Mouse (Mus musculus) spleen, adult 2 months (tissue): ENCODE measurements around the gene Zcchc24. TPM values are rescaled to one million over a fixed set of nuclear protein-coding genes. Genes with fewer than 3 reads are reported as not detected.
A peak's percentile ranks its signal among the peaks of the same experiment; 100 is the strongest.

Experiments
- DNase-seq, 2 experiments: peaks; one replicate each; pipeline versions ENCODE4 v3.0.0 to v3.0.0-alpha.2; 2012 to 2021; ENCODE audit warnings: low spot score in 2 of 2, low read depth in 1 of 2
- H3K27ac ChIP-seq: fragments of 200-500 bp; 2 replicates; pipeline ENCODE4 v1.5.1; 2012; ENCODE audit warnings: low read length, inconsistent platforms; ENCODE audit not compliant: insufficient read depth
- H3K27me3 ChIP-seq: fragments of 200-500 bp; 2 replicates; pipeline ENCODE4 v1.6.1; 2012; ENCODE audit warnings: mild to moderate bottlenecking, moderate library complexity, low read length, inconsistent platforms; ENCODE audit not compliant: control insufficient read depth, insufficient read depth
- H3K36me3 ChIP-seq: fragments of 200-500 bp; 2 replicates; pipeline ENCODE4 v1.6.1; 2012; ENCODE audit warnings: mild to moderate bottlenecking, low read length, inconsistent platforms; ENCODE audit not compliant: control insufficient read depth, insufficient read depth
- H3K4me1 ChIP-seq: fragments of 200-500 bp; 2 replicates; pipeline ENCODE4 v1.6.1; 2011; ENCODE audit warnings: inconsistent platforms; ENCODE audit not compliant: control insufficient read depth, insufficient read depth, insufficient read length
- H3K4me3 ChIP-seq: fragments of 200-500 bp; 2 replicates; pipeline ENCODE4 v1.5.1; 2011; ENCODE audit warnings: mild to moderate bottlenecking, inconsistent platforms; ENCODE audit not compliant: insufficient read depth, insufficient read length; ENCODE audit errors: extremely low read depth
- CTCF ChIP-seq: fragments of 200-500 bp; IDR thresholded peaks from 2 replicates; pipeline ENCODE4 v1.5.1; 2011; ENCODE audit warnings: mild to moderate bottlenecking, inconsistent platforms; ENCODE audit not compliant: insufficient read depth, insufficient read length, insufficient replicate concordance; ENCODE audit errors: extremely low read depth
- POLR2A ChIP-seq: fragments of 200-500 bp; IDR thresholded peaks from 2 replicates; pipeline ENCODE4 v1.6.1; 2011; ENCODE audit warnings: low read depth, low read length, inconsistent platforms
- WGBS: fragments of 180-500 bp; shearing (Covaris S2); methylation state at CpG from one replicate; pipeline ENCODE4 v1.1.7; 2018; 5-methylcytosine and 5-hydroxymethylcytosine counted together
- polyA plus RNA-seq: library from polyadenylated mRNA; depleted of rRNA; stranded (reverse); fragments of >200 nt; gene quantifications from 2 replicates; pipeline ENCODE4 v1.2.3, GENCODE M21; 2012

Zcchc24 gene
- polyA plus RNA-seq, 1 experiment, result 14.9 TPM

DNA sequence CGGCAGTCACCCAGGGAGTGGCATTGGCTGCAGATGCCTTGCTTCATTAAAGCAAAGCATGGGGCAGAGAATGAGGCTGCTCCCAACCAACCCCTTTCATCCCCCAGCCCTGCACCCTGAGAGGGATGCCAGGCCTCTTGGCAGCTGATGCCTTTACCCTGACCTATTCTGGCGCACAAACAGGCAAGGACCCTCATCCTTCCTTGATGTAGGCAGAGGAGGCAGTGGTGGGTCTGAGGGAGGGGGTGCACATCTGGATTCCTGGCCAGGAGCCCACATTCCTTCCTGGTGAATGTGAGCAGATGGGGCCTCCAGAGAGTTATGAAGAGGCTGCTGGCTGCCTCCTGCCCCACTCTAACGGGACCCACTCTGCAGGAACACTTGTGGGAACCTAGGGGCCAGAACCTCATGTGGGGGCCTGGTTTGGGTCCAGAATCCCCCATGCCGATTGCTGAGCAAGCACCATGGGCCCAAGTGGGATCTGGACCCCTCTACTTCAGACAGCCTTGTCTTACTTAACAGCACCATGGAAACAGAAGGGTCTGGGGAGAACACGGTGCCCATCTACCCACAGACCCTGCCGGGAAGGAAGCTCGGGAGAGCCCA lies 12.4 kb downstream of the Zcchc24 start:
- peaks cover 2% of the 10 kb centered on the region; the same call in 1 of the 2 replicates for H3K4me1 ChIP-seq
- no peak overlapping the region for H3K4me3 ChIP-seq
- no peak for DNase-seq
- 90% methylated on average over 7 of the region's 7 CpGs for WGBS
- TF ChIP-seq POLR2A, result no peak
- no peak for TF ChIP-seq CTCF
- peaks cover 11% of the 10 kb centered on the region for H3K36me3 ChIP-seq
- no peaks in the 10 kb centered on the region for H3K27me3 ChIP-seq
- no peak overlapping the region for H3K27ac ChIP-seq

DNA sequence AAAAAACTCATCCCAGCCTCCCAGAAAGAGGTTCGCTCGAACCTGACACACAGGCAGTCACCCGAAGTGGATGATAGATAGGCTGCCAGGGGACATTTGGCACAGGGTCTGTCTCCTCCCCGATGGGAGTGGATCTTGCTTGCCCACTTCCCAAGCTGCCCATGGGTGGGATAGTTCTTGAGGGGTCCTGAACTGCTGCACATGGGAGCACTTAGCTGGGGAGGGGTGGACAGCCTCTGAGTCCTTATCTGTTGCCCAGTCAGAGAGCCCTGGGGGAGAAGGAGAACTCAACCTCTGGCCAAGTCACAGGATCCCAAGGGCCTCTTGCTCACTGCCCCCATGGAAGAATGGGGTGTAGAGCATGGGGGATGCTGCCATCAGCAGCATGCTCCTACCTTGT lies 13.3 kb downstream of the Zcchc24 start:
- DNase-seq, result no peak
- Histone ChIP-seq H3K4me1 (peaks cover 2% of the 10 kb centered on the region; the same call in 1 of the 2 replicates), H3K36me3 (peaks cover 14% of the 10 kb centered on the region), H3K4me3 (no peak overlapping the region), H3K27ac (no peak overlapping the region), H3K27me3 (no peaks in the 10 kb centered on the region)
- WGBS, result 82% methylated on average over 4 of the region's 4 CpGs
- TF ChIP-seq POLR2A (no peak), CTCF (no peak)

DNA sequence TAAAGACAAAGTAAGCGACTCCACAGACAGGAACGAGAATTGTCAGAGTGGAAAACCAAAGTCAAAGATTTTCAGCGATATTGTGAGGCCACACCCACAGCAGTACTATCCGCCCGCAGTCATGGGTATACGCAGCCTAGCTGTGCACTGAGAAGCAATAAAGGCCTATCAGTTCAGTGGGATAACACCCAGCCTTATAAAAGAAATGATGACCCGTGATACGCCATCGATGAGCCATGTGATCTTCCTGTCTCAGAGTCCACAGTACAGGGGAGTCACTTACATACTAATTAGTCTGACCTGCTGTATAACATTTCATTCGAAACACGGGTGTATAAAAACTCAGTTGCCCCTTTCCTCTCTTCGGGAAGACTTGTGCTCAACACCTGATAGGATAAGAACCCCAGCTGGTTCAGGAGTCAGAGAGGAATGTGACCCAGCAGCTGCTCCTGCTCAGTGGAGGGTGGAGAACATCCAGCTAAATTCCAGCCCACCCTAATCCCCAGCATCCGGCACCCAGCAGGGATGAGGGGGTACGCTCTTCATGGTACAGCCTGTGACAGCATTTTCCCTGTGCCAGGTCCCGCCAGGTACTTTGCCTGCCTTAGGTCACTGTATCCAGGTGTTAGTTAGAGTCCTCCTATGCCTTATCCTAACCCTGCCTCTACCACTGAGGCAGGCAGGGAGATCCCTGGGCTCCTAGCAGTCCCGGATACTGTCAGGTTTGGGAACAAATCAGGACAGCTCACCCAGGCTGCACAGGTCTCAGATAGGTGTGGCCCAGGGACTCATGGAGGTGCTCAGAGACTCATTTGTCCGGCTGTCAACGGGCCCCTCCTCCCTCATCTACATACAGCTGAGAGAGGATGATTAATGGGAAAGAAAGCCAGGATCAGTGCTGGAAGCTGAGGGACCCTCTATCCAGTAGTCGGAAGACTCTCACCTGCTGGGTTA lies 14.0 kb downstream of the Zcchc24 start:
- WGBS, result 80% methylated on average over 19 of the region's 19 CpGs
- Histone ChIP-seq H3K36me3 (peaks cover 14% of the 10 kb centered on the region), H3K4me3 (no peak overlapping the region), H3K27me3 (no peaks in the 10 kb centered on the region), H3K4me1 (peaks cover 2% of the 10 kb centered on the region; the same call in 1 of the 2 replicates), H3K27ac (peak overlapping the region; percentile 23; the same call in 1 of the 2 replicates)
- DNase-seq, result no peak
- TF ChIP-seq POLR2A, result no peak
- no peak for TF ChIP-seq CTCF

DNA sequence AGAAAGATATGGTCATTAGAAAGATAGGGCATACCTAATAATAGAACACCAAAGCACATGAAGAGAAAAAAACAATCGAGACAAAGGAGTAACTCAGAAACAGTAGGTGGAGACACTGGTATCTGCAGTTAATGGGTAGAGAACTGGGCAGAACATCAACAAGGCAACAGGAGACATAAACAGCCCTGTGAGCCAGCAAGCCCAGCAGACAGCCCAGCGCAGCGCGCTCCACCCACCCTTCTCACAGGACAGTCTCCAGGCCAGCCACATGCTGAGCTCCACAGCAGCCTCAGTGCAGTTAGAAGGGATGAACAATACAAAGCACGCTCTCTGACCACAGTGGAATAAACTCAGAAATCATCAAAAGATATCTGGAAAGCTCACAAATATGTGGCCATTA lies 15.8 kb downstream of the Zcchc24 start:
- H3K36me3 ChIP-seq, result peaks cover 14% of the 10 kb centered on the region
- peaks cover 11% of the 10 kb centered on the region; the same call in 1 of the 2 replicates for H3K4me1 ChIP-seq
- H3K27ac ChIP-seq, result no peak overlapping the region
- H3K27me3 ChIP-seq, result no peaks in the 10 kb centered on the region
- no peak overlapping the region for H3K4me3 ChIP-seq
- TF ChIP-seq POLR2A (no peak), CTCF (no peak)
- DNase-seq, result no peak
- WGBS, result 89% methylated on average over 5 of the region's 5 CpGs

DNA sequence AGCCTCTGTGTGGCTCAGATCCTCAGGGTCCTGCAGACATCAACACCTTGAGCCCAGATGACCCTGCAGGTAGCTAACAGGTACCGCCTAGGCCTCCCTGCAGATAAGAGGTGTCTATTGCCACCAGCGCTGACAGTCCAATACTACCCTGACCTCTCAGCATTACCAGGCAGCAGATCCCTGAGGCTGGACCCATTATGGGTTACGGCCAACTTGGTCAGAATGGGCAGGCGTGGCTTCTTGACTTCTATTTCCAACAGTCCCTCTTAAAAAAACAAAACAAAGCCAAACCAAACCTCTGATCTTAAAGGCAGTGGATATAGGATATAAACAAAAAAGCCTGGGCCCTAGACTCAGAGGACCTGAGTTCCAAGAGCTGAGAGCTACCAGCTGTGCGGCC lies 17.8 kb downstream of the Zcchc24 start:
- no peak overlapping the region for H3K27ac ChIP-seq
- DNase-seq, result no peak
- H3K4me1 ChIP-seq, result peaks cover 22% of the 10 kb centered on the region; the same call in 1 of the 2 replicates
- no peak overlapping the region for H3K4me3 ChIP-seq
- H3K36me3 ChIP-seq, result peaks cover 9% of the 10 kb centered on the region
- WGBS, result 91% methylated on average over 5 of the region's 5 CpGs
- H3K27me3 ChIP-seq, result no peaks in the 10 kb centered on the region
- no peak for TF ChIP-seq CTCF
- no peak for TF ChIP-seq POLR2A

DNA sequence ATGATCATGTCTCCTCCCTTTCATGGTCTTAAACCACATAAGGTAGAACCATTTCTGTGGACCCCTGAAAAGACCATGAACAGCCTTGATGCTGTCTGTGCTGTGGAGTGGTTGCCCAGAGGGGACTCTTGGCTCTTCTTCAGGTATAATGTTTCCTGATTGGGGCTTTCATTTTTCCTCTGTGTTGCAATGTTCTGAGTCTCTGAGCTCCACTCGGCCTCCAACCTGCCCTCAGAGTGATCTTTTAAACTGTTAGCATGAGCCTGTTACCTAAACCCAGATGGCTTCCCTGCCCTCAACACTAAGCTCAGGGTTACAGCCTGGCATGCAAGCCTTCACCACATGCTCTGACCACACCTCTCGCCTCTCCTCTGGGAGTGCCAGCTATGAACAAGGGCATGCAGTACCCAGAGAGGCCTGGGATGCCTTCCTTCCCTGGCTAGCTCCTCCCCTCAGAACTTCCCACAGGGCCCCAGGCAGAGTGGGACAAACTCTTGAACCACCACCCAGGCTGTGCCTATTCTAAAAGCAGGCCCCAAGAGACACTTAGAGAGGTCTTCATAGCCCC lies 18.3 kb downstream of the Zcchc24 start:
- peaks cover 28% of the 10 kb centered on the region; the same call in 1 of the 2 replicates for H3K4me1 ChIP-seq
- 71% methylated on average over 2 of the region's 2 CpGs for WGBS
- DNase-seq, result no peak
- H3K36me3 ChIP-seq, result peaks cover 4% of the 10 kb centered on the region
- no peak for TF ChIP-seq POLR2A
- TF ChIP-seq CTCF, result no peak
- no peak overlapping the region for H3K27ac ChIP-seq
- no peaks in the 10 kb centered on the region for H3K27me3 ChIP-seq
- H3K4me3 ChIP-seq, result no peak overlapping the region
